Mouse (Mus musculus) megakaryocyte, adult 5-6 weeks (primary cell): ENCODE measurements around the gene Tfcp2l1. TPM values are rescaled to one million over a fixed set of nuclear protein-coding genes. Genes with fewer than 3 reads are reported as not detected.

Source experiments
- ATAC-seq: 2 replicates; pipeline ENCODE4 v1.8.0; 2016; ENCODE audit warnings: mild to moderate bottlenecking, inconsistent platforms; ENCODE audit not compliant: poor library complexity, severe bottlenecking
- total RNA-seq, 2 experiments: library from RNA; stranded (forward) in 1 of 2; stranded (reverse) in 1 of 2; fragments of 153-499, 151-499 nt in 1 of 2; fragments of 221-1000, 200-1000 nt in 1 of 2; gene quantifications; 2 replicates each; pipeline versions ENCODE4 v1.2.3 to v1.2.4; 2015 to 2017

The Tfcp2l1 gene
- total RNA-seq, 2 experiments from 2014 or later: not detected

DNA sequence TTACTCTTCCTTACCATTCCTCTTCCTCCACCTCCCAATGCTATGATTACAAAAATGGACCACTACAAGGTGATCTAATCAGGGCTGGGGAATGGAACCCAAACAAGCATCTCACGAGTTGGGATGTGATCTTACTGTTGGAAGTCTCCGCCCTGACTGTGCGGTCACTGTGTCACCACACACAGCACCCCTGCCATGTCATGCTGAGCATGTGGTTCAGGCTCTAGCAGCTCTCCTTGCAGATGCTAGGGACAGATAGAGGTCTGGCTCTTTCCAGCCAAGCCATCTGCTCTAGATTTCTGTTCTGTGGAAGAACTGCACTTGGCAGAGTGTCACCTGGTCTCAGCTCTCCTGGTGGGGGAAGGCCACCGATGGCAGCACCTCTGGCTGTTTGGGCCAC, 99.3 kb downstream of the Tfcp2l1 start:
- no peak for ATAC-seq

DNA sequence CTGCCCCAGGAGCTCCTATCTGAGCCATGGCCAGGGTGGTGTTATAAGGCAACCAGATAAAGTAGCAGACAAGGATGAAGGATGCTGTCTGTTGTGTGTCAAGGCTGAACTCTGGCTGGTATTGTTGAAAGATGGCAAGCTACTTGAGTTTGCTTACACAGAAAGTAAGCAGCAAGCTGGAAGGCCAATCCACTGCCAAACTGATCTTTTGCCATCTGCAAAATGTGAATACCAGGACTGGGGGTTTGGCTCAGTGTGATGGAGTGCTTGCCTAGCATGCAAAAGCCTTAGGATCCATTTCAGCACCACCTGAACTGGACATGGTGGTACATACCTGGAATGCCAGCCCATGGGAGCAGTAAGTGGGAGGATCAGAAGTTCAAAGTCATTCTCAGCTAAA, 101.1 kb downstream of the Tfcp2l1 start:
- ATAC-seq: no peak

Other genes with a start within 250 kb of the Tfcp2l1 start
- 33.2 and 34.0 TPM in 2 replicates for gene Clasp1, start 238.9 kb upstream of the Tfcp2l1 start, total RNA-seq (2015)
- gene Clasp1, start 238.9 kb upstream of the Tfcp2l1 start, total RNA-seq (2017): 43.6 and 48.2 TPM in 2 replicates